Mouse (Mus musculus) CH12.LX (cell line): ENCODE results near the gene Gm38100.

Experiments used
- BHLHE40 ChIP-seq: IDR thresholded peaks from 2 replicates; pipeline ENCODE4 v1.6.1; 2011; ENCODE audit warnings: mild to moderate bottlenecking, low read depth, low read length, improper control_type of control experiment
- CHD2 ChIP-seq: IDR thresholded peaks from 2 replicates; pipeline ENCODE4 v1.6.1; 2011; ENCODE audit warnings: low read length, improper control_type of control experiment
- CTCF ChIP-seq, 2 experiments: IDR thresholded peaks in 1 of 2; conservative IDR thresholded peaks in 1 of 2; 2 replicates each; pipeline ENCODE4 v1.5.1; 2011 to 2012; ENCODE audit warnings: low read depth in 2 of 2, low read length in 2 of 2, improper control_type of control experiment in 1 of 2, inconsistent platforms in 1 of 2, mild to moderate bottlenecking in 1 of 2, moderate library complexity in 1 of 2
- EP300 ChIP-seq: IDR thresholded peaks from 2 replicates; pipeline ENCODE4 v1.6.1; 2011; ENCODE audit warnings: low read length, improper control_type of control experiment
- ETS1 ChIP-seq: conservative IDR thresholded peaks from 2 replicates; pipeline ENCODE4 v1.6.1; 2012; ENCODE audit warnings: low read depth, mild to moderate bottlenecking, inconsistent platforms, low read length, improper control_type of control experiment, moderate library complexity
- HCFC1 ChIP-seq: IDR thresholded peaks from 2 replicates; pipeline ENCODE4 v1.6.1; 2012; ENCODE audit warnings: low read depth, mild to moderate bottlenecking, inconsistent platforms, low read length, improper control_type of control experiment
- POLR2A ChIP-seq: IDR thresholded peaks from 2 replicates; pipeline ENCODE4 v1.6.1; 2011; ENCODE audit warnings: low read depth, mild to moderate bottlenecking, improper control_type of control experiment, low read length
- POLR2AphosphoS2 ChIP-seq: IDR thresholded peaks from 2 replicates; pipeline ENCODE4 v1.6.1; 2011; ENCODE audit warnings: low read depth, low read length, improper control_type of control experiment
- RAD21 ChIP-seq: IDR thresholded peaks from 2 replicates; pipeline ENCODE4 v1.6.1; 2011; ENCODE audit warnings: low read depth, mild to moderate bottlenecking, low read length, improper control_type of control experiment, moderate library complexity
- TCF12 ChIP-seq: IDR thresholded peaks from 2 replicates; pipeline ENCODE4 v1.6.1; 2014; ENCODE audit warnings: low read depth, mild to moderate bottlenecking, inconsistent platforms, low read length, improper control_type of control experiment
- ZC3H11A ChIP-seq: IDR thresholded peaks from 2 replicates; pipeline ENCODE4 v1.6.1; 2012; ENCODE audit warnings: low read depth, mild to moderate bottlenecking, inconsistent platforms, low read length, improper control_type of control experiment
- ZMIZ1 ChIP-seq: IDR thresholded peaks from 2 replicates; pipeline ENCODE4 v1.6.1; 2012; ENCODE audit warnings: low read depth, mild to moderate bottlenecking, inconsistent platforms, low read length, improper control_type of control experiment
- ZNF384 ChIP-seq: IDR thresholded peaks from 2 replicates; pipeline ENCODE4 v1.6.1; 2012; ENCODE audit warnings: low read depth, low read length, improper control_type of control experiment, inconsistent platforms

GRCm38 (mm10) chr1:175883398-175883797 is 36.7 kb upstream of the Gm38100 start:
- TF ChIP-seq RAD21: no peak
- no peak for TF ChIP-seq POLR2AphosphoS2
- TF ChIP-seq CTCF (conservative IDR thresholded peaks at IDR 0.05 in 1 of 2, IDR thresholded peaks at IDR 0.05 in 1 of 2; ENCODE audit: low read depth in 2 of 2, low read length in 2 of 2): no peak
- no peak for TF ChIP-seq TCF12
- no peak for TF ChIP-seq ZNF384
- TF ChIP-seq CHD2: no peak
- no peak for TF ChIP-seq POLR2A
- no peak for TF ChIP-seq ZC3H11A
- TF ChIP-seq ZMIZ1: no peak
- no peak for TF ChIP-seq EP300
- TF ChIP-seq BHLHE40: no peak
- TF ChIP-seq ETS1: no peak
- no peak for TF ChIP-seq HCFC1
